Mouse (Mus musculus): ENCODE results near the gene Wdr77.
A peak's percentile ranks its signal among the peaks of the same experiment; 100 is the strongest.
"Not testable (repeated sequence)": the region's sequence is repeated elsewhere in the genome, so short reads cannot be mapped to it uniquely, and the experiment has no call there.

The Wdr77 gene

GRCm38 (mm10) chr3:105951348-105951747, 7.8 kb upstream of the Wdr77 start:
- no peak for DNase-seq (ENCODE audit: low spot score)

- DNase-seq (ENCODE audit: low spot score), result no peak
Observed at GRCm38 (mm10) chr3:105957235-105957634, 1.9 kb upstream of the Wdr77 start.

DNA sequence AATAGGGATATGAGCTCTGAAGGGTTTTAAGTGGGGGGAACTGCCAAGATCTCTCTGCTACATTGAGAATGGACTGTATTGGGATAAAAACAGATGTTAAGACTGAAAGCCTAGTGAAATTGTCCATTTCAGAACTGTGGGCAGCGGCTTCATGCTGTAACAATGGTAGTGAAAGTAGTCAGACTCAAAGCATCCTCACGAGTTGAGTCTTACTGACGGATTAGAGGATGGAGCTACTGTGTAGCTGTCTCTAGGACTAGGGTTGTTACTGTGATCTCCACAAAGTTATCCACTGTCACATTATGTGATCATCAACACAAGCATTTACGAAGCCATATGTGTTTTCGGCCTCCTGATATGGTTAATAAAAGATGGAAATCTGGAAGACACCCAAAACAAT, 965 bp upstream of the Wdr77 start:
- DNase-seq (ENCODE audit: low spot score), result no peak

- no peak for DNase-seq (ENCODE audit: low spot score)
Observed at GRCm38 (mm10) chr3:105959585-105959984, 416 bp downstream of the Wdr77 start.

- DNase-seq (ENCODE audit: low spot score), result no peak
Observed at GRCm38 (mm10) chr3:105959999-105960398, 830 bp downstream of the Wdr77 start, which contains the start of gene Atp5f1. Gene Atp5f1 (minus strand): TSS chr3:105960099.

DNA sequence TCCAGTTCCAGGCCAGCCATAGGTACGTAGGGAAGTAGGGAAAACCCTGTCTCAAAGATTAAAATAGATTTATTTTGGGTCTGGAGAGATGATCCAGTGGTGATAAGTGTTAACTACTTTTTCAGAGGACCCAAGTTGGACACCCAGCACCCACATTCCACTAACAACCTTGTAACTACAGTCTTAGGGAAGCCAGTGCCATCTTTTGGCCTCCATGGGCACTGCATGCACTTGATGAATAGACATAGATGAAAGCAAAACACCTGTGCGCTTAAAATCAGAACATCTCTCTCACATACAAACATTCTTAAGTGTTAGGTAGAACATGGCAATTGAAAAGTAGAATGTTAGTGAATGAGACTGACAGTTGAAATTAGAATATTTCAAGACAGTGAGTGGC, 1.5 kb downstream of the Wdr77 start:
- no peak for DNase-seq (ENCODE audit: low spot score)

- no peak for DNase-seq (ENCODE audit: low spot score)
Observed at GRCm38 (mm10) chr3:105971831-105972446, 12.8 kb downstream of the Wdr77 start.

GRCm38 (mm10) chr3:105973411-105973810, 14.2 kb downstream of the Wdr77 start, which contains the start of gene Ovgp1:
Gene Ovgp1 (plus strand): TSS chr3:105973711.
- DNase-seq (ENCODE audit: low spot score), result no peak

- DNase-seq (ENCODE audit: low spot score), result no peak
Observed at GRCm38 (mm10) chr3:105974174-105974573, 15.0 kb downstream of the Wdr77 start.

GRCm38 (mm10) chr3:105989611-105990010, 30.4 kb downstream of the Wdr77 start:
- DNase-seq (ENCODE audit: low spot score), result not testable (repeated sequence)

DNA sequence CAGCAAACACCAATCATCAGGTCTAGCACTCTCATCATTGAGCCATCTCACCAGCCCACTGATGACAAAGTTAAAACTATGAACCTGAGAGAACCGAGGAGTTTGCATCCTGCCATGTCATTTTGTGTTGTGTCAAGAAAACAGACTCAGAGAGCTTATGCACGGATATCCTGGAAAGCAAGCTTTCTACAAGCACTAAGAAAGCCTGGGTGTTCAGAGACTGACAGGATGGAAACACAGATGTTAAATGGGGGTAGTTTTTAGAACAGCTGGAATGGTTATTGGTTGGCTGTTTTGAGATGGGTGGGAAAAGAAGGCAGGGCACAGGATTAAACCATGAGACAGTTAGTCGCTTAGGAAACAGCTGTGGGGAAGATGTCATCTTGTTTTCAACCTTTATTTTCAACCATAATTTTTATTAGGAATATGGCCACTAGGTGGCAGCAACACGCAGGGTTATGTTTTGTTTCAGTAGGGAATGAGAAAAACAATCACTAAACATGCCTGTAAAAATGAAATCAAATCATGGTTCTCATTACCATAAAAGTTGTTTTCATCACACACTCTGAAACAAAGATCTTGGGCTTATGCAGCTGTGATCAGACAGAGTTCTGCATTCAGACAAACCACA, 32.6 kb downstream of the Wdr77 start:
- DNase-seq (ENCODE audit: low spot score), result peak; percentile 74

- DNase-seq (ENCODE audit: low spot score), result no peak
Observed at GRCm38 (mm10) chr3:105994730-105995129, 35.6 kb downstream of the Wdr77 start.

DNA sequence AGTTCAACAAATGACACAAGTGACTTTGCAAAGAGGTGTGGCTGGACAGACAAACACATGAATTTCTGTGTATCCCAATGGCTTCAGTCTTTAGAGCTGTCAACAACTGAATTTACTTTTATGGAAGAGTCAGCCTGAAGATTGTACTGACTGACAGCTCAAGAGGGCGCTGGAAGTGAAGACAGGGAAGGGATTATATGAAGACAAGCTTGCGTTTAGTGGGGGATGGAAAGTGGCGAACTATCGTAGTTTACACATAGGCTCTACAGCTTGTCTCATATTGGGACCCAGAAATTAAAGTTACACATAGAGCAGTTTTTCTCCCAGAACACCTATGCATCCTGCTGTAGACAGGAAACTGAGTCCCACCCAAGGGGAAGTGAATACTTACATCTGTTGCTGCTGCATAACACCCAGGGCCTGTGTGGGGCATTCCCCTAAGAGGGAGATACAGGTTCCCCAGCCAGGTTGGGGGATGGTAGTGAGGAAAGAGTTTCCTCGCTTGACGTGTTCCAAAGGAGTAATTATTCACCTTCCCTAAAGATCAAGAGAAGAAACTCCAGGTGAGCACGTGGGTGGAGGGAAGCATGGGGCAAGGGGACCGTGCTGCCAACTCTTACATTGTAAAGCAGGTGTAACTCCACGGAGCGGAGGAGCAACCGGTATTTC, 41.7 kb downstream of the Wdr77 start:
- DNase-seq (ENCODE audit: low spot score), result no peak

DNA sequence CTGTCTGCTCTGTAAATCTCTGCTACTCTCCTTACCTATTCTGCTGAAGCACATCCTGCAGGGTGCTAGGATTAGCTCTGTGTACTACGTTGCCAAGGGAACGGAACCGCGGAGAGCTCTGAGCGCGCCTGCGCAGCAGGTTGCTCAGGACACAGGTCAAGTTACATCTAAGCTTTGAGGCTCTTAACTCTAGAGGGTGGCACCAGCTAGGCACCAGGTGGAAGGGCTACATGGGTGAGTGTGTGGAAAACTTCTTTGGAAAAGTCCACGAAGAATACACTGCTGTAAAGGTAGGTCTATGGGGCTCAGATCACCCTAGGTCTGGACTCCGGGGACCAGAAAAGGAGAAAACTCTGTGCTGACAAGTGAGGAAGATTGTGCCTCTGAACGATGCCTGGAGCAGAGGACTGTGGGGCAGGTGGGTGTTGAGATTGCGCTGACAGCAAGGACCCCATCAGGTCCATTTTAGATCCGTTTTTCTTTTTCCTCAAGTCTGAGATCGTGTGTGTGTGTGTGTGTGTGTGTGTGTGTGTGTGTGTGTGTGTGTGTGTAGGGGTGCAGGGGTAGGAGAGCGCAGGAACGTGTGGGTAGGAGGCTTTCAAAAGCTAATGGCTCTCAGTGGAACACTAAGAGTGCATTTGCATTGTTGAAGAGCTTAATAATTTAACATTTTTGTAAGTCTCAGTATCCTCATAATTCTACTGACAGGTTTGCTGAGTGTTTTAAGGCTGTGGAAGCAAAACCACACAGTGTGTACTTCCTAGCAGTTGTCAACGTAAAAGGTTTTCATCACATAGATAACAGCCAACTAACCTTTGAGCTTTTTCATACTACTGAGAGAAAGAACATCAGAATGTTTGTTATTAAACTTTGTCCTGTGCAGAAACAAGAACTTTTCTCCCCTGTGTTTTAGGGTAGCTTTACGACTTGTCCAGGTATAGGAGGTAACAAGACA, 42.5 kb downstream of the Wdr77 start:
- DNase-seq (ENCODE audit: low spot score), result no peak

DNA sequence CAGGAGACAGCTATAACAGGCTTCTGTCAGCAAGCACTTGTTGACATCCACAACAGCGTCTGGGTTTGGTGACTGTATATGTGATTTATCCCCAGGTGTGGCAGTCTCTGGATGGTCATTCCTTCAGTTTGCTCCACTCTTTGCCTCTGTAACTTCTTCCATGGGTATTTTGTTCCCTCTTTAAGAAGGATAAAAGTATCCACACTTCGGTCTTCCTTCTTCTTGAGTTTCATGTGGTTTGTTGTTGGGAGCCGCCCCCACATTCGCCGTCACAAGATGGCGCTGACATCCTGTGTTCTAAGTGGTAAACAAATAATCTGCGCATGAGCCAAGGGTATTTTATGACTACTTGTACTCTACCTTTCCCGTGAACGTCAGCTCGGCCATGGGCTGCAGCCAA, 44.2 kb downstream of the Wdr77 start:
- not testable (repeated sequence) for DNase-seq (ENCODE audit: low spot score)

GRCm38 (mm10) chr3:106014546-106014945, 55.4 kb downstream of the Wdr77 start, which contains the start of gene Pifo:
Gene Pifo (minus strand): TSS chr3:106014646.
- no peak for DNase-seq (ENCODE audit: low spot score)
